Mouse (Mus musculus) CH12.LX (cell line): ENCODE measurements at regions not wholly inside any gene's neighbourhood (a gene's known extent, or its start where the extent isn't known, plus 50 kb on each side); places are given as distances from the start of the nearest gene placed in this dataset.
A peak's percentile ranks its signal among the peaks of the same experiment; 100 is the strongest.

ENCODE experiments used
- DNase-seq: peaks from one replicate; pipeline ENCODE4 v3.0.0-alpha.2; 2013; ENCODE audit errors: extremely low read depth
- H3K27ac ChIP-seq: 2 replicates; pipeline ENCODE4 v1.5.1; 2012; ENCODE audit warnings: low read depth, mild to moderate bottlenecking, control low read depth, moderate library complexity; ENCODE audit not compliant: insufficient read depth
- H3K27me3 ChIP-seq: replicated peaks from 2 replicates; pipeline ENCODE3; 2012; ENCODE audit warnings: inconsistent platforms
- H3K36me3 ChIP-seq, 2 experiments: replicated peaks in 1 of 2; 2 replicates each; pipeline versions ENCODE3 to v1.6.1; 2012; ENCODE audit warnings: inconsistent platforms in 1 of 2, low read length in 1 of 2, mild to moderate bottlenecking in 1 of 2, mixed read lengths in 1 of 2, moderate library complexity in 1 of 2; ENCODE audit not compliant: control insufficient read depth in 1 of 2, insufficient read depth in 1 of 2
- H3K4me1 ChIP-seq, 2 experiments: 2 replicates each; pipeline ENCODE4 v1.6.1; 2012; ENCODE audit warnings: inconsistent platforms in 1 of 2, moderate library complexity in 1 of 2; ENCODE audit not compliant: insufficient read depth in 2 of 2, control insufficient read depth in 1 of 2
- H3K4me2 ChIP-seq: 2 replicates; pipeline ENCODE4 v1.6.1; 2012; ENCODE audit warnings: low read depth, mild to moderate bottlenecking, control low read depth; ENCODE audit not compliant: poor library complexity, insufficient read depth, severe bottlenecking
- H3K4me3 ChIP-seq, 3 experiments: fragments of 150-350 bp in 1 of 3; sonication (generic) in 1 of 3; replicated peaks in 1 of 3; 2 replicates each; pipeline versions ENCODE3 to v1.5.1; 2011 to 2012; ENCODE audit warnings: low read depth in 2 of 3, low read length in 2 of 3, mild to moderate bottlenecking in 2 of 3, moderate library complexity in 2 of 3, control low read depth in 1 of 3, improper control_type of control experiment in 1 of 3, inconsistent platforms in 1 of 3, mixed read lengths in 1 of 3; ENCODE audit not compliant: poor library complexity in 1 of 3
- H3K79me2 ChIP-seq: replicated peaks from 2 replicates; pipeline ENCODE4 v1.6.1; 2012; ENCODE audit warnings: mild to moderate bottlenecking, moderate library complexity; ENCODE audit not compliant: control insufficient read depth, poor library complexity, insufficient read depth, severe bottlenecking; ENCODE audit errors: extremely low read depth
- H3K9ac ChIP-seq: 2 replicates; pipeline ENCODE4 v1.6.1; 2012; ENCODE audit warnings: low read depth, mild to moderate bottlenecking, control low read depth, moderate library complexity; ENCODE audit not compliant: insufficient read depth
- H3K9me3 ChIP-seq: replicated peaks from 2 replicates; pipeline ENCODE3; 2012; ENCODE audit warnings: low read length, inconsistent platforms, mixed read lengths
- CHD1 ChIP-seq: IDR thresholded peaks from 2 replicates; pipeline ENCODE4 v1.6.1; 2012; ENCODE audit warnings: low read depth, low read length, improper control_type of control experiment, inconsistent platforms
- CTCF ChIP-seq, 2 experiments: IDR thresholded peaks in 1 of 2; conservative IDR thresholded peaks in 1 of 2; 2 replicates each; pipeline ENCODE4 v1.5.1; 2011 to 2012; ENCODE audit warnings: low read depth in 2 of 2, low read length in 2 of 2, improper control_type of control experiment in 1 of 2, inconsistent platforms in 1 of 2, mild to moderate bottlenecking in 1 of 2, moderate library complexity in 1 of 2
- E2F4 ChIP-seq: IDR thresholded peaks from 2 replicates; pipeline ENCODE4 v1.6.1; 2011; ENCODE audit warnings: low read depth, low read length, improper control_type of control experiment; ENCODE audit not compliant: insufficient replicate concordance
- ELF1 ChIP-seq: IDR thresholded peaks from 2 replicates; pipeline ENCODE4 v1.6.1; 2014; ENCODE audit warnings: low read depth, mild to moderate bottlenecking, inconsistent platforms, low read length, improper control_type of control experiment
- ETS1 ChIP-seq: conservative IDR thresholded peaks from 2 replicates; pipeline ENCODE4 v1.6.1; 2012; ENCODE audit warnings: low read depth, mild to moderate bottlenecking, inconsistent platforms, low read length, improper control_type of control experiment, moderate library complexity
- GABPA ChIP-seq: IDR thresholded peaks from 2 replicates; pipeline ENCODE4 v1.6.1; 2012; ENCODE audit warnings: low read depth, low read length, improper control_type of control experiment, inconsistent platforms; ENCODE audit not compliant: insufficient replicate concordance
- HCFC1 ChIP-seq: IDR thresholded peaks from 2 replicates; pipeline ENCODE4 v1.6.1; 2012; ENCODE audit warnings: low read depth, mild to moderate bottlenecking, inconsistent platforms, low read length, improper control_type of control experiment
- IRF4 ChIP-seq: IDR thresholded peaks from 2 replicates; pipeline ENCODE4 v1.6.1; 2014; ENCODE audit warnings: low read depth, mild to moderate bottlenecking, inconsistent platforms, low read length, improper control_type of control experiment
- KAT2A ChIP-seq: IDR thresholded peaks from 2 replicates; pipeline ENCODE4 v1.6.1; 2012; ENCODE audit warnings: low read length, improper control_type of control experiment, inconsistent platforms; ENCODE audit not compliant: insufficient replicate concordance
- MAFK ChIP-seq: IDR thresholded peaks from 2 replicates; pipeline ENCODE4 v1.6.1; 2011; ENCODE audit warnings: low read length, improper control_type of control experiment; ENCODE audit not compliant: insufficient replicate concordance
- MAZ ChIP-seq: IDR thresholded peaks from 2 replicates; pipeline ENCODE4 v1.6.1; 2012; ENCODE audit warnings: low read depth, mild to moderate bottlenecking, inconsistent platforms, low read length, improper control_type of control experiment, moderate library complexity
- MEF2A ChIP-seq: IDR thresholded peaks from 2 replicates; pipeline ENCODE4 v1.6.1; 2014; ENCODE audit warnings: low read depth, mild to moderate bottlenecking, inconsistent platforms, low read length, improper control_type of control experiment, borderline replicate concordance
- NELFE ChIP-seq: IDR thresholded peaks from 2 replicates; pipeline ENCODE4 v1.6.1; 2011; ENCODE audit warnings: low read depth, low read length, improper control_type of control experiment
- PAX5 ChIP-seq: IDR thresholded peaks from 2 replicates; pipeline ENCODE4 v1.6.1; 2012; ENCODE audit warnings: low read length, inconsistent platforms, mixed read lengths
- POLR2AphosphoS2 ChIP-seq: IDR thresholded peaks from 2 replicates; pipeline ENCODE4 v1.6.1; 2011; ENCODE audit warnings: low read depth, low read length, improper control_type of control experiment
- SIN3A ChIP-seq: IDR thresholded peaks from 2 replicates; pipeline ENCODE4 v1.6.1; 2012; ENCODE audit warnings: low read length, improper control_type of control experiment, inconsistent platforms
- USF1 ChIP-seq: IDR thresholded peaks from 2 replicates; pipeline ENCODE4 v1.6.1; 2014; ENCODE audit warnings: low read depth, mild to moderate bottlenecking, inconsistent platforms, low read length, improper control_type of control experiment
- ZC3H11A ChIP-seq: IDR thresholded peaks from 2 replicates; pipeline ENCODE4 v1.6.1; 2012; ENCODE audit warnings: low read depth, mild to moderate bottlenecking, inconsistent platforms, low read length, improper control_type of control experiment
- ZMIZ1 ChIP-seq: IDR thresholded peaks from 2 replicates; pipeline ENCODE4 v1.6.1; 2012; ENCODE audit warnings: low read depth, mild to moderate bottlenecking, inconsistent platforms, low read length, improper control_type of control experiment
- dilution Hi-C: fragments of 300-500 bp; cut with MboI; formaldehyde crosslinking; loops from 2 replicates; pipeline ENCODE4 v1.14.3; 2020; ENCODE audit warnings: low sequenced_read_pairs; ENCODE audit not compliant: extremely low pct_unique_long_range_greater_than_20kb, extremely low pct_ligation_motif_present
- in situ Hi-C: fragments of 300-500 bp; cut with MboI; formaldehyde crosslinking; loops from 3 replicates; pipeline ENCODE4 v1.14.3; 2019; ENCODE audit warnings: low sequenced_read_pairs, low pct_ligation_motif_present, low pct_unique_long_range_greater_than_20kb, mixed read lengths

- H3K9me3 ChIP-seq: no peaks in the 10 kb centered on the region
- no peak overlapping the region for H3K4me3 ChIP-seq
- H3K4me2 ChIP-seq: no peak overlapping the region
- peaks cover 76 to 87% of the 10 kb centered on the region in 2 experiments for H3K36me3 ChIP-seq
- no peak overlapping the region for H3K9ac ChIP-seq
- no peak for TF ChIP-seq POLR2AphosphoS2
- no peak for TF ChIP-seq E2F4
- no peak for TF ChIP-seq USF1
- no peak for TF ChIP-seq ZMIZ1
- no peak for TF ChIP-seq IRF4
- peak; percentile 45 for TF ChIP-seq HCFC1
- no peak for TF ChIP-seq GABPA
- no peak for TF ChIP-seq ETS1
- no peak for TF ChIP-seq ELF1
- TF ChIP-seq, all 38 proteins: peak for 1
- no peaks in the 10 kb centered on the region for H3K27me3 ChIP-seq
- DNase-seq: no peak
- in situ Hi-C loops: no loop called here
- H3K79me2 ChIP-seq: no peaks in the 10 kb centered on the region
- no peak overlapping the region for H3K27ac ChIP-seq
- dilution Hi-C loops: no loop called here
- H3K4me1 ChIP-seq: no peaks in the 10 kb centered on the region; a peak in 1 of 4 replicates
Observed at GRCm38 (mm10) chr6:31058299-31058698, 99.4 kb upstream of the Klf14 start.

DNA sequence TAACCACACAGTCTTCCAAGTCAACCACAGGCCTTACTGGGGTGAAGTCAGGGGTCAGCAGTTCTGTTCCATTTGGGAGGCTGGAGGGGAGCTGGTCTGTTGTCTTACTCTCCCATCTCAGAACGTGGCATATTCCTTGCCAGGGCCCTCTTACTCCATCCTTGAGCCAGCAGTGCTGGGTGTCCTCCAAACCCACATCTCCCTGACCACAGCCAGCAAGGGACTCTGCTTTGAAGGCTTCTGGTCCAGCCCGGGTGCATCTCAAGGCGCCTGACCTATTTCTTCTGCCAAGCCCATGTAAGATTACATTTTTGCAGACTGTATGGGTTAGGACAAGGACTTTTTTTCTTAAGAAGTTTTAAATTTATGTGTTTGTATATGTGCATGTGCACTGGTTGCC, 100.1 kb upstream of the Klf14 start:
- TF ChIP-seq NELFE (no peak), ZC3H11A (no peak), MEF2A (no peak), PAX5 (no peak), CTCF (conservative IDR thresholded peaks at IDR 0.05 in 1 of 2, IDR thresholded peaks at IDR 0.05 in 1 of 2; ENCODE audit: low read depth in 2 of 2, low read length in 2 of 2) (no peak), MAZ (no peak), MAFK (no peak), KAT2A (no peak), SIN3A (no peak), CHD1 (no peak), IRF4 (no peak)
- Histone ChIP-seq H3K4me1 (no peaks in the 10 kb centered on the region; a peak in 1 of 4 replicates), H3K27ac (no peak overlapping the region), H3K9ac (no peak overlapping the region), H3K36me3 (peaks cover 78 to 92% of the 10 kb centered on the region in 2 experiments), H3K4me3 (no peak overlapping the region), H3K4me2 (no peak overlapping the region), H3K79me2 (no peaks in the 10 kb centered on the region), H3K27me3 (no peaks in the 10 kb centered on the region), H3K9me3 (no peaks in the 10 kb centered on the region)
- dilution Hi-C loops (no loop called here), in situ Hi-C loops (no loop called here)
- DNase-seq: no peak
